Mouse (Mus musculus): ENCODE data around the gene Clock.

Clock gene

GRCm38 (mm10) chr5:76274977-76275376 is 29.6 kb downstream of the Clock start:
- no peak for DNase-seq

- DNase-seq, result no peak
Observed at GRCm38 (mm10) chr5:76250948-76251347, 53.6 kb downstream of the Clock start.

- DNase-seq, result no peak
Observed at GRCm38 (mm10) chr5:76246539-76246938, 58.1 kb downstream of the Clock start.

GRCm38 (mm10) chr5:76245419-76245818 is 59.2 kb downstream of the Clock start:
- DNase-seq, result no peak

GRCm38 (mm10) chr5:76244430-76244829 is 60.2 kb downstream of the Clock start:
- no peak for DNase-seq

- DNase-seq, result no peak
Observed at GRCm38 (mm10) chr5:76243929-76244328, 60.7 kb downstream of the Clock start.

GRCm38 (mm10) chr5:76243274-76243673 is 61.3 kb downstream of the Clock start:
- DNase-seq, result no peak

GRCm38 (mm10) chr5:76231171-76231855 is 73.3 kb downstream of the Clock start:
- no peak for DNase-seq

- DNase-seq, result no peak
Observed at GRCm38 (mm10) chr5:76216691-76217090, 87.9 kb downstream of the Clock start.

GRCm38 (mm10) chr5:76208066-76208465 is 96.5 kb downstream of the Clock start:
- no peak for DNase-seq

GRCm38 (mm10) chr5:76205886-76206285 is 98.7 kb downstream of the Clock start:
- DNase-seq, result no peak

- DNase-seq, result no peak
Observed at GRCm38 (mm10) chr5:76203171-76203570, 101.4 kb downstream of the Clock start.

GRCm38 (mm10) chr5:76199346-76199745 is 105.2 kb downstream of the Clock start:
- DNase-seq, result no peak

- DNase-seq, result no peak
Observed at GRCm38 (mm10) chr5:76194377-76194945, 110.1 kb downstream of the Clock start.

GRCm38 (mm10) chr5:76193075-76193474 is 111.5 kb downstream of the Clock start:
- no peak for DNase-seq

GRCm38 (mm10) chr5:76190609-76191008 is 114.0 kb downstream of the Clock start:
- DNase-seq, result no peak

- DNase-seq, result no peak
Observed at GRCm38 (mm10) chr5:76187885-76188284, 116.7 kb downstream of the Clock start.

GRCm38 (mm10) chr5:76184286-76185080 is 120.1 kb downstream of the Clock start:
- DNase-seq, result peak; percentile 65 to 76

- peak; percentile 96 to 98 for DNase-seq
Observed at GRCm38 (mm10) chr5:76183750-76184261, 120.8 kb downstream of the Clock start, which contains the start of gene Tmem165. Gene Tmem165, plus strand, starts transcription at chr5:76183880.

- no peak for DNase-seq
Observed at GRCm38 (mm10) chr5:76183043-76183749, 121.4 kb downstream of the Clock start.

- no peak for DNase-seq
Observed at GRCm38 (mm10) chr5:76182326-76182725, 122.3 kb downstream of the Clock start.

- no peak for DNase-seq
Observed at GRCm38 (mm10) chr5:76179791-76180190, 124.8 kb downstream of the Clock start.

- DNase-seq, result no peak
Observed at GRCm38 (mm10) chr5:76179171-76179570, 125.4 kb downstream of the Clock start.

All from cerebellum, postnatal 25 days (tissue).